Mouse (Mus musculus) embryonic facial prominence, embryonic 14.5 days (tissue): ENCODE measurements around the gene Vps41. TPM values are rescaled to one million over a fixed set of nuclear protein-coding genes. Genes with fewer than 3 reads are reported as not detected.

Experiments used
- ATAC-seq: fragments of 200-750 bp; cut with Nextera tagmentation; 2 replicates; pipeline ENCODE4 v1.8.0; 2017; ENCODE audit warnings: low read depth, moderate number of reproducible peaks, moderate TSS enrichment
- DNase-seq: peaks from one replicate; pipeline ENCODE4 v3.0.0-alpha.2; 2015; ENCODE audit warnings: low spot score
- H3K27ac ChIP-seq: fragments of 300-500 bp; sonication (generic); replicated peaks from 2 replicates; pipeline ENCODE4 v1.5.1; 2014; ENCODE audit warnings: low read depth, mild to moderate bottlenecking, low read length, moderate library complexity
- H3K27me3 ChIP-seq: fragments of 300-500 bp; sonication (generic); replicated peaks from 2 replicates; pipeline ENCODE4 v1.6.1; 2014; ENCODE audit warnings: low read length; ENCODE audit not compliant: control insufficient read depth, insufficient read depth
- H3K36me3 ChIP-seq: fragments of 300-500 bp; sonication (generic); 2 replicates; pipeline ENCODE4 v1.6.1; 2014; ENCODE audit warnings: low read length, mixed read lengths; ENCODE audit not compliant: control insufficient read depth, insufficient read depth
- H3K4me1 ChIP-seq: fragments of 300-500 bp; sonication (generic); 2 replicates; pipeline ENCODE4 v1.6.1; 2014; ENCODE audit warnings: antibody characterized with exemption, low read length; ENCODE audit not compliant: control insufficient read depth, insufficient read depth
- H3K4me2 ChIP-seq: fragments of 300-500 bp; sonication (generic); 2 replicates; pipeline ENCODE4 v1.6.1; 2014; ENCODE audit warnings: low read depth, mild to moderate bottlenecking, low read length, moderate library complexity, mixed read lengths
- H3K4me3 ChIP-seq: fragments of 300-500 bp; sonication (generic); 2 replicates; pipeline ENCODE4 v1.5.1; 2014; ENCODE audit warnings: low read depth, mild to moderate bottlenecking, low read length
- H3K9ac ChIP-seq: fragments of 300-500 bp; sonication (generic); 2 replicates; pipeline ENCODE4 v1.6.1; 2014; ENCODE audit warnings: low read depth, mild to moderate bottlenecking, low read length, moderate library complexity, mixed read lengths
- H3K9me3 ChIP-seq: fragments of 300-500 bp; sonication (generic); 2 replicates; pipeline ENCODE4 v1.6.1; 2016; ENCODE audit warnings: low read length; ENCODE audit not compliant: control insufficient read depth
- WGBS: fragments of 180-500 bp; shearing (Covaris S2); extraction: QIAGEN DNeasy Blood & Tissue Kit; methylation state at CpG from one replicate; pipeline ENCODE4 v1.1.7; 2014; 5-methylcytosine and 5-hydroxymethylcytosine counted together
- polyA plus RNA-seq: library from polyadenylated mRNA; unstranded; fragments of >200 nt; fragmentation: Nextera tagmentation; extraction: Ambion mirVana; gene quantifications from 2 replicates; pipeline ENCODE4 v1.2.1, GENCODE M21; 2014

Gene Vps41
- polyA plus RNA-seq: 70.6 and 75.1 TPM in 2 replicates

- Histone ChIP-seq H3K4me2 (peak within 1 kb of the TSS; percentile 59), H3K9me3 (no peaks in the 10 kb centered on the region), H3K36me3 (no peaks in the 10 kb centered on the region), H3K4me3 (peak within 1 kb of the TSS; percentile 65), H3K27ac (no peak within 1 kb of the TSS), H3K9ac (peak within 1 kb of the TSS; percentile 74), H3K4me1 (peaks cover 9% of the 10 kb centered on the region), H3K27me3 (no peaks in the 10 kb centered on the region)
- WGBS: 0% methylated on average over 20 of the region's 21 CpGs
- ATAC-seq (peak; percentile 99), DNase-seq (peak; percentile 94)
These were observed at the start of gene Vps41 for GRCm38 (mm10) chr13:18717185-18717584. Gene Vps41 (plus strand): TSS chr13:18717286.

- no peaks in the 10 kb centered on the region for H3K36me3 ChIP-seq
- H3K4me2 ChIP-seq: no peak overlapping the region
- H3K9me3 ChIP-seq: no peaks in the 10 kb centered on the region
- DNase-seq (peak; percentile 53), ATAC-seq (no peak)
- no peaks in the 10 kb centered on the region for H3K4me1 ChIP-seq
- H3K4me3 ChIP-seq: no peak overlapping the region
- WGBS: 32% methylated on average over 7 of the region's 7 CpGs
- no peak overlapping the region for H3K9ac ChIP-seq
- H3K27me3 ChIP-seq: no peaks in the 10 kb centered on the region
- no peak overlapping the region for H3K27ac ChIP-seq
These were observed 18.5 kb upstream of the Vps41 start for GRCm38 (mm10) chr13:18698518-18699065.

- no peak overlapping the region for H3K4me2 ChIP-seq
- ATAC-seq: no peak
- H3K9me3 ChIP-seq: no peaks in the 10 kb centered on the region
- H3K9ac ChIP-seq: no peak overlapping the region
- DNase-seq: no peak
- H3K4me3 ChIP-seq: no peak overlapping the region
- no peaks in the 10 kb centered on the region for H3K36me3 ChIP-seq
- H3K4me1 ChIP-seq: no peaks in the 10 kb centered on the region
- H3K27me3 ChIP-seq: no peaks in the 10 kb centered on the region
- H3K27ac ChIP-seq: no peak overlapping the region
- 81% methylated on average over 1 of the region's 1 CpGs for WGBS
These were observed 5.4 kb upstream of the Vps41 start for GRCm38 (mm10) chr13:18711685-18712084.

- Histone ChIP-seq H3K27ac (no peak overlapping the region), H3K4me3 (peak overlapping the region; percentile 65), H3K4me2 (peak overlapping the region; percentile 43), H3K27me3 (no peaks in the 10 kb centered on the region), H3K9me3 (no peaks in the 10 kb centered on the region), H3K36me3 (no peaks in the 10 kb centered on the region), H3K4me1 (peaks cover 9% of the 10 kb centered on the region), H3K9ac (peak overlapping the region; percentile 74; the same call in 1 of the 2 replicates)
- DNase-seq (no peak), ATAC-seq (no peak)
- 45% methylated on average over 5 of the region's 5 CpGs for WGBS
These were observed 379 bp upstream of the Vps41 start for GRCm38 (mm10) chr13:18716707-18717106.

- ATAC-seq (no peak), DNase-seq (no peak)
- Histone ChIP-seq H3K27ac (no peak overlapping the region), H3K4me3 (no peak overlapping the region), H3K4me2 (no peak overlapping the region), H3K9me3 (no peaks in the 10 kb centered on the region), H3K4me1 (peaks cover 9% of the 10 kb centered on the region), H3K9ac (no peak overlapping the region), H3K36me3 (0 out of 2 replicates have a peak, but pooled peaks cover 5% of the 10 kb centered on the region), H3K27me3 (no peaks in the 10 kb centered on the region)
- 78% methylated on average over 5 of the region's 5 CpGs for WGBS
These were observed 1.4 kb downstream of the Vps41 start for GRCm38 (mm10) chr13:18718461-18718860.

GRCm38 (mm10) chr13:18730666-18731065, 13.6 kb downstream of the Vps41 start:
- ATAC-seq (no peak), DNase-seq (no peak)
- Histone ChIP-seq H3K9me3 (no peaks in the 10 kb centered on the region), H3K27me3 (no peaks in the 10 kb centered on the region), H3K9ac (no peak overlapping the region), H3K4me2 (no peak overlapping the region), H3K4me1 (no peaks in the 10 kb centered on the region), H3K27ac (no peak overlapping the region), H3K4me3 (no peak overlapping the region), H3K36me3 (0 out of 2 replicates have a peak, but pooled peaks cover 2% of the 10 kb centered on the region)
- WGBS: 93% methylated on average over 3 of the region's 3 CpGs

GRCm38 (mm10) chr13:18736590-18736989, 19.5 kb downstream of the Vps41 start:
- Histone ChIP-seq H3K4me2 (no peak overlapping the region), H3K27ac (no peak overlapping the region), H3K4me3 (no peak overlapping the region), H3K9me3 (peaks cover 5% of the 10 kb centered on the region; the same call in 1 of the 2 replicates), H3K36me3 (peaks cover 24% of the 10 kb centered on the region), H3K4me1 (no peaks in the 10 kb centered on the region), H3K9ac (no peak overlapping the region), H3K27me3 (no peaks in the 10 kb centered on the region)
- DNase-seq (no peak), ATAC-seq (no peak)
- WGBS: 81% methylated on average over 1 of the region's 1 CpGs

- H3K9ac ChIP-seq: no peak overlapping the region
- 85% methylated on average over 16 of the region's 16 CpGs for WGBS
- ATAC-seq: no peak
- H3K4me3 ChIP-seq: no peak overlapping the region
- peaks cover 31% of the 10 kb centered on the region for H3K36me3 ChIP-seq
- no peaks in the 10 kb centered on the region for H3K4me1 ChIP-seq
- no peaks in the 10 kb centered on the region for H3K27me3 ChIP-seq
- DNase-seq: no peak
- no peak overlapping the region for H3K27ac ChIP-seq
- no peak overlapping the region for H3K4me2 ChIP-seq
- H3K9me3 ChIP-seq: peaks cover 5% of the 10 kb centered on the region; the same call in 1 of the 2 replicates
These were observed 26.6 kb downstream of the Vps41 start for GRCm38 (mm10) chr13:18743575-18744265.

GRCm38 (mm10) chr13:18744266-18744652, 27.2 kb downstream of the Vps41 start:
- ATAC-seq (no peak), DNase-seq (no peak)
- Histone ChIP-seq H3K36me3 (peaks cover 30% of the 10 kb centered on the region), H3K4me2 (no peak overlapping the region), H3K27me3 (no peaks in the 10 kb centered on the region), H3K4me3 (no peak overlapping the region), H3K9me3 (peaks cover 5% of the 10 kb centered on the region; the same call in 1 of the 2 replicates), H3K27ac (no peak overlapping the region), H3K4me1 (no peaks in the 10 kb centered on the region), H3K9ac (no peak overlapping the region)
- WGBS: 84% methylated on average over 4 of the region's 4 CpGs
